Mouse (Mus musculus) kidney, adult 2 months (tissue): ENCODE data around the gene Cntn5.

Source experiments
- CTCF ChIP-seq: fragments of 200-500 bp; conservative IDR thresholded peaks from 2 replicates; pipeline ENCODE4 v1.5.1; 2011; ENCODE audit warnings: low read depth, mild to moderate bottlenecking, control low read depth, low read length, moderate library complexity, mixed read lengths; ENCODE audit not compliant: insufficient read depth, insufficient read length
- POLR2A ChIP-seq: fragments of 200-500 bp; IDR thresholded peaks from one replicate; pipeline ENCODE4 v1.6.1; 2011; ENCODE audit warnings: low read depth, low read length, control low read depth

GRCm38 (mm10) chr9:9854791-9855190 is 1049.8 kb downstream of the Cntn5 start:
- TF ChIP-seq POLR2A (no peak), CTCF (no peak)
